Mouse (Mus musculus): Measurements from ENCODE around the gene Agk.

DNA sequence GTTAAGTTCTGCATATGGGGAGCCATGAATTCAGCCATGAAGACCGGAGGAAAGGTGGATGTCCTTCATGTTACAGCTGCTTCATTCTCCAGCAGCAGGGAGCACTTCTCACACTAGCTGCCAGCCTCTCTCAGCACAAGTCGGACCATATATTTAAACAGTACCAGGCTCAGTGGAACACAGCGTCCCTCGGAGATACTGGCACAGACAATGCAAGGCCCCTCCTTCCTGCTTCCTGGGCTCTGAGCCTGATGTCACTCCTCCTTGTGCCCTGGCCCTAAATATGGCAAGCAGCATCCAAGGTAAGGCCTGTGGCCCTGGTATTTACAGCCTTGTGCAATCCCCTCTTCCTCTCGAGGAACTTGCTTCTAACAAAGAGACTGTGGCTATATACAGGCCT lies 90.8 kb downstream of the Agk start:
- no peak for TF ChIP-seq CTCF (conservative IDR thresholded peaks at IDR 0.05; ENCODE audit: insufficient read depth, insufficient read length, low read depth, low read length)
- no peak for TF ChIP-seq POLR2A (IDR thresholded peaks at IDR 0.05; ENCODE audit: low read depth, low read length)

All from kidney, adult 2 months (tissue).